Mouse (Mus musculus) intestine, embryonic 15.5 days (tissue): ENCODE measurements around the gene Rhox3f. TPM values are rescaled to one million over a fixed set of nuclear protein-coding genes. Genes with fewer than 3 reads are reported as not detected.
"Not testable (repeated sequence)": the region's sequence is repeated elsewhere in the genome, so short reads cannot be mapped to it uniquely, and the experiment has no call there.

ENCODE experiments used
- ATAC-seq: fragments of 200-750 bp; cut with Nextera tagmentation; 2 replicates; pipeline ENCODE4 v1.8.0; 2017; ENCODE audit warnings: moderate TSS enrichment, moderate library complexity
- H3K27ac ChIP-seq: fragments of 300-500 bp; sonication (generic); 2 replicates; pipeline ENCODE4 v1.5.1; 2015; ENCODE audit warnings: mild to moderate bottlenecking, inconsistent platforms
- H3K27me3 ChIP-seq: fragments of 300-500 bp; sonication (generic); replicated peaks from 2 replicates; pipeline ENCODE4 v1.6.1; 2015; ENCODE audit warnings: inconsistent platforms
- H3K36me3 ChIP-seq: fragments of 300-500 bp; sonication (generic); 2 replicates; pipeline ENCODE4 v1.6.1; 2015; ENCODE audit warnings: inconsistent platforms
- H3K4me1 ChIP-seq: fragments of 300-500 bp; sonication (generic); replicated peaks from 2 replicates; pipeline ENCODE4 v1.6.1; 2015; ENCODE audit warnings: inconsistent platforms
- H3K4me2 ChIP-seq: fragments of 300-500 bp; sonication (generic); replicated peaks from 2 replicates; pipeline ENCODE4 v1.6.1; 2015; ENCODE audit warnings: mild to moderate bottlenecking, inconsistent platforms
- H3K4me3 ChIP-seq: fragments of 300-500 bp; sonication (generic); replicated peaks from 2 replicates; pipeline ENCODE4 v1.5.1; 2015; ENCODE audit warnings: inconsistent platforms
- H3K9ac ChIP-seq: fragments of 300-500 bp; sonication (generic); 2 replicates; pipeline ENCODE4 v1.6.1; 2015; ENCODE audit warnings: inconsistent platforms
- H3K9me3 ChIP-seq: fragments of 300-500 bp; sonication (generic); 2 replicates; pipeline ENCODE4 v1.6.1; 2016; ENCODE audit warnings: inconsistent platforms
- WGBS: fragments of 180-500 bp; shearing (Covaris S2); methylation state at CpG from one replicate; pipeline ENCODE4 v1.1.7; 2015; 5-methylcytosine and 5-hydroxymethylcytosine counted together
- polyA plus RNA-seq: library from polyadenylated mRNA; unstranded; fragments of >200 nt; fragmentation: Nextera tagmentation; extraction: Ambion mirVana; gene quantifications from 2 replicates; pipeline ENCODE4 v1.2.1, GENCODE M21; 2015

Gene Rhox3f
- not detected in 2 replicates for polyA plus RNA-seq

GRCm38 (mm10) chrX:37580692-37581091, at the start of gene Rhox3f:
Gene Rhox3f (plus strand): TSS chrX:37580992.
- H3K4me2 ChIP-seq, H3K36me3 ChIP-seq, H3K4me3 ChIP-seq, H3K9ac ChIP-seq, H3K4me1 ChIP-seq, H3K27me3 ChIP-seq, H3K27ac ChIP-seq, ATAC-seq, H3K9me3 ChIP-seq: not testable (repeated sequence)

GRCm38 (mm10) chrX:37541719-37542118, 39.1 kb upstream of the Rhox3f start, which contains the start of gene Rhox3e:
Gene Rhox3e (plus strand): TSS chrX:37542019.
- H3K4me3 ChIP-seq, H3K36me3 ChIP-seq, H3K9ac ChIP-seq, H3K27me3 ChIP-seq, H3K9me3 ChIP-seq, H3K27ac ChIP-seq, ATAC-seq, H3K4me1 ChIP-seq, H3K4me2 ChIP-seq: not testable (repeated sequence)
- no CpG with 5 or more reads among the region's 4 CpGs for WGBS

GRCm38 (mm10) chrX:37557112-37557511, 23.7 kb upstream of the Rhox3f start, which contains the start of gene Rhox4e:
Gene Rhox4e (plus strand): TSS chrX:37557412.
- not testable (repeated sequence) for H3K27ac ChIP-seq, H3K27me3 ChIP-seq, H3K4me1 ChIP-seq, H3K9me3 ChIP-seq, H3K4me3 ChIP-seq, H3K9ac ChIP-seq, ATAC-seq, H3K4me2 ChIP-seq, H3K36me3 ChIP-seq
- WGBS = 97% methylated on average over 10 of the region's 18 CpGs

- not testable (repeated sequence) for H3K36me3 ChIP-seq, H3K27me3 ChIP-seq, H3K9ac ChIP-seq
Measured at GRCm38 (mm10) chrX:37571105-37571504, 9.7 kb upstream of the Rhox3f start, which contains the start of gene Rhox2f. Gene Rhox2f (plus strand): TSS chrX:37571405.

GRCm38 (mm10) chrX:37572638-37573037, 8.2 kb upstream of the Rhox3f start:
- WGBS = 51% methylated on average over 2 of the region's 2 CpGs
- not testable (repeated sequence) for H3K4me3 ChIP-seq, H3K36me3 ChIP-seq, H3K27me3 ChIP-seq, H3K4me1 ChIP-seq, H3K4me2 ChIP-seq, H3K9me3 ChIP-seq, H3K27ac ChIP-seq, H3K9ac ChIP-seq, ATAC-seq

More at GRCm38 (mm10) chrX:37571105-37571504, 9.7 kb upstream of the Rhox3f start, which contains the start of gene Rhox2f:
- 91% methylated on average over 8 of the region's 8 CpGs for WGBS
- H3K4me2 ChIP-seq, H3K4me3 ChIP-seq, H3K27ac ChIP-seq, ATAC-seq, H3K4me1 ChIP-seq, H3K9me3 ChIP-seq: not testable (repeated sequence)

- not testable (repeated sequence) for H3K4me2 ChIP-seq, H3K27ac ChIP-seq, H3K4me3 ChIP-seq, H3K9ac ChIP-seq, H3K9me3 ChIP-seq, H3K36me3 ChIP-seq, ATAC-seq, H3K27me3 ChIP-seq, H3K4me1 ChIP-seq
- WGBS = 90% methylated on average over 19 of the region's 19 CpGs
Measured at GRCm38 (mm10) chrX:37607604-37608003, 26.8 kb downstream of the Rhox3f start, which contains the start of gene Rhox4f. Gene Rhox4f (minus strand): TSS chrX:37607704.

GRCm38 (mm10) chrX:37628512-37628911, 47.7 kb downstream of the Rhox3f start, which contains the start of gene Rhox3g:
Gene Rhox3g (minus strand): TSS chrX:37628612.
- not testable (repeated sequence) for H3K9me3 ChIP-seq, H3K4me1 ChIP-seq, H3K27ac ChIP-seq, ATAC-seq, H3K27me3 ChIP-seq, H3K4me3 ChIP-seq, H3K9ac ChIP-seq, H3K36me3 ChIP-seq, H3K4me2 ChIP-seq
- 76% methylated on average over 2 of the region's 2 CpGs for WGBS

Other genes with a start within 250 kb of the Rhox3f start
- not detected in 2 replicates for gene Rhox3a2, start 201.0 kb upstream of the Rhox3f start, polyA plus RNA-seq
- not detected in 2 replicates for gene Rhox4a2, start 190.1 kb upstream of the Rhox3f start, polyA plus RNA-seq
- not detected in 2 replicates for gene Rhox2b, start 168.9 kb upstream of the Rhox3f start, polyA plus RNA-seq
- not detected in 2 replicates for gene Rhox4b, start 148.5 kb upstream of the Rhox3f start, polyA plus RNA-seq
- not detected in 2 replicates for gene Rhox2c, start 127.3 kb upstream of the Rhox3f start, polyA plus RNA-seq
- not detected in 2 replicates for gene Rhox3c, start 122.4 kb upstream of the Rhox3f start, polyA plus RNA-seq
- not detected in 2 replicates for gene Rhox4c, start 100.7 kb upstream of the Rhox3f start, polyA plus RNA-seq
- not detected in 2 replicates for gene Rhox2d, start 87.6 kb upstream of the Rhox3f start, polyA plus RNA-seq
- not detected in 2 replicates for gene Rhox4d, start 66.6 kb upstream of the Rhox3f start, polyA plus RNA-seq
- not detected in 2 replicates for gene Rhox2e, start 50.5 kb upstream of the Rhox3f start, polyA plus RNA-seq
- not detected in 2 replicates for gene Rhox3e, start 39.0 kb upstream of the Rhox3f start, polyA plus RNA-seq
- not detected in 2 replicates for gene Rhox4e, start 23.6 kb upstream of the Rhox3f start, polyA plus RNA-seq
- not detected in 2 replicates for gene Rhox2f, start 9.6 kb upstream of the Rhox3f start, polyA plus RNA-seq
- gene Rhox4f, start 26.7 kb downstream of the Rhox3f start, polyA plus RNA-seq = not detected in 2 replicates
- not detected in 2 replicates for gene Rhox3g, start 47.6 kb downstream of the Rhox3f start, polyA plus RNA-seq
- gene Rhox2g, start 62.5 kb downstream of the Rhox3f start, polyA plus RNA-seq = not detected in 2 replicates
- not detected in 2 replicates for gene Rhox4g, start 70.3 kb downstream of the Rhox3f start, polyA plus RNA-seq
- gene Rhox3h, start 87.8 kb downstream of the Rhox3f start, polyA plus RNA-seq = not detected in 2 replicates
- not detected in 2 replicates for gene Rhox2h, start 92.3 kb downstream of the Rhox3f start, polyA plus RNA-seq
- 2.8 and 2.9 TPM in 2 replicates for gene Rhox5, start 223.8 kb downstream of the Rhox3f start, polyA plus RNA-seq
- gene Rhox6, start 245.9 kb downstream of the Rhox3f start, polyA plus RNA-seq = 0.14 TPM in 1 of 2 replicates, not detected in the other